Mouse (Mus musculus): ENCODE results near the gene Apoc4.
A peak's percentile ranks its signal among the peaks of the same experiment; 100 is the strongest.
"Not testable (repeated sequence)": the region's sequence is repeated elsewhere in the genome, so short reads cannot be mapped to it uniquely, and the experiment has no call there.

The Apoc4 gene

DNA sequence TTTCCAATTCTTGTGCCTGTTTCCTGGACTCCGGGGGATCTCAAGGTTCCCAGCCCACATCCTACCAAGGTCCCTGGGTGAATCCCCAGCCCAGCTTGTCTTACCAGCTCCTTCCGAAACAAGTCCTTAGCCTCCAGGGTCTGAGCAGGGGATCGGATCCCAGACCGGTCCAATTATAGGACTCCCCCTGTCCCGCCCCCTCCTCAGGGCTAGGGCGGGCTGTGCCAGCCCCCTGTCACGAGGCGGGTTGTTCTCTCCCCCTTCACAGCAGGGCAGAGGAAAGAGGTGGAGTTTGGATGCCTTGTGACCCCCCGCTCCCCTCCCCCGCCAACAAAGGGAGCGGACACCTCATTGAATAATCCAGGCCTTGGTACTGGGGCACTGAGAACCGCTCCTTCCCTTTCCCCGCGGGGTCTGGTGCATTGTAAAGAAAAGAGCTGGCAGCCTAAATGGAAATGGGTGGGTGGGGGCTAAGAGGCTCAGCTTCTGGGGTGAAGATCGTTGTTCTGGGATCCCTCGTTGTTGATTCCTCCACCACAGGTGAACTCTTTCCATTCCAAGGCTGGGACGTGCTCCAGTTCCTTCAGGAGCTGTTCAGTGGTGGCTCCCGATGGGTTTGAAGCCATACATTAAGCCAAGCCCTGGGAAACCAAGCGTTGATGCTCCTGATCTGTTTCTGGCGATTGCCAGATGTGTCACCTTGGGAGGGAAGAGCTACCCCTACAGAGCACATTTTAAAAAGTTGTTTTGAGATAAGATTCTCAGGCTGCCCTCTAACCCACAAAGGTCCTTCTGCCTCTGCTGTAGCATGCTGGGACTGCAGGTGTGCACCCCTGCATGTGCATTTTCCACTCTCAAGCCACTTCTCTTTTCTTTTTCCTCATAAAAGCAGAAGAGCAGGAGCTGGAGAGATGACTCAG is 17.9 kb upstream of the Apoc4 start, which contains the start of gene Apoe:
Gene Apoe, minus strand, starts transcription at position 282 of the 920 bp plus-strand sequence.
- DNase-seq (ENCODE audit: low spot score) = peak; percentile 49

DNA sequence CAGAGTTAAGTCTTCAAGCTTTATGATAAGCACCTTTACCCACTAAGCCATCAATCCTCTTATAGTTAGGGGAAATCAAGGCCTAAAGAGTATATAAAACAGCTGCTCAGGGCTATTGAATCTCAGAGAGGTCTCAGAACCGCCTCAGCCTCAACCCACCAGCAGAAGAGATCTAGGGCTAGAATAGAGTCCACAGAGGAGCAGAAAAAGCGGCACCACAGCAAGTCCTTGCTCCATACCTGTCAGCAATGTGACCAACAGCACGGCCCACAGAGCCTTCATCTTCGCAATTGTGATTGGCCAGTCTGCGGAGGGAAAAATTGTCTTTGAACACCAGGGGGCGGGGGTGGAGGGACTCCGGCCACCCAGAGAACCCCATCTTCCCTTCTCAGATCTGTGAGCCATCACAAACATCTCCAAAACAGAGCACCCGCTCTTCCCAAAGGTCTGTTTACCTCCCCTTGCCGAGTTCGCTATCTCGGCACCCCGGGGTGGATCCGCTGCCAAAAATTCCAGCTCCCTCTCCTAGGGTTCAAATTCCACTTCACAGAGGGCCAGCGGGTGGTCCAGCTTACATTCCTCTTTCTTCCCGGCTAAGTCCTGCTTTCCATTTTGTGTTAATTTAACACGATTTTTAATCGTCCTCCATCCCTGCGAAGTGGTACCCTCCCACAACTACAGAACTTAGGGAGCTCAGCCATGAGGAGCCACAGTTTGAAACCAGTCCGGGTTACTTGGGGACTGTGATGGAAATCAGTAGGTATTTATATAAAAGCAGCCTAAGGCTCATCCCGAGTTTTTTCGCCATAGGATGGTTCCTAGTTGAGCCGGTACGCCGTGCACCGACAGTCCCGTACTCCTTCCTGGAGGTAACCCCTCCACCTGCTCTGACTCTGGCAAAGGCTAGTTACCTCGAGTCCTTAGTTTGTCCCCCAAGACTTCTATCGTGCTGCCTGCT is 16.9 kb upstream of the Apoc4 start:
- peak; percentile 61 for DNase-seq (ENCODE audit: low spot score)

- no peak for DNase-seq (ENCODE audit: low spot score)
These were observed 15.1 kb upstream of the Apoc4 start for GRCm38 (mm10) chr7:19696336-19696873.

- DNase-seq (ENCODE audit: low spot score) = no peak
These were observed 14.6 kb upstream of the Apoc4 start for GRCm38 (mm10) chr7:19695881-19696280.

- DNase-seq (ENCODE audit: low spot score) = no peak
These were observed 13.9 kb upstream of the Apoc4 start for GRCm38 (mm10) chr7:19695213-19695594.

DNA sequence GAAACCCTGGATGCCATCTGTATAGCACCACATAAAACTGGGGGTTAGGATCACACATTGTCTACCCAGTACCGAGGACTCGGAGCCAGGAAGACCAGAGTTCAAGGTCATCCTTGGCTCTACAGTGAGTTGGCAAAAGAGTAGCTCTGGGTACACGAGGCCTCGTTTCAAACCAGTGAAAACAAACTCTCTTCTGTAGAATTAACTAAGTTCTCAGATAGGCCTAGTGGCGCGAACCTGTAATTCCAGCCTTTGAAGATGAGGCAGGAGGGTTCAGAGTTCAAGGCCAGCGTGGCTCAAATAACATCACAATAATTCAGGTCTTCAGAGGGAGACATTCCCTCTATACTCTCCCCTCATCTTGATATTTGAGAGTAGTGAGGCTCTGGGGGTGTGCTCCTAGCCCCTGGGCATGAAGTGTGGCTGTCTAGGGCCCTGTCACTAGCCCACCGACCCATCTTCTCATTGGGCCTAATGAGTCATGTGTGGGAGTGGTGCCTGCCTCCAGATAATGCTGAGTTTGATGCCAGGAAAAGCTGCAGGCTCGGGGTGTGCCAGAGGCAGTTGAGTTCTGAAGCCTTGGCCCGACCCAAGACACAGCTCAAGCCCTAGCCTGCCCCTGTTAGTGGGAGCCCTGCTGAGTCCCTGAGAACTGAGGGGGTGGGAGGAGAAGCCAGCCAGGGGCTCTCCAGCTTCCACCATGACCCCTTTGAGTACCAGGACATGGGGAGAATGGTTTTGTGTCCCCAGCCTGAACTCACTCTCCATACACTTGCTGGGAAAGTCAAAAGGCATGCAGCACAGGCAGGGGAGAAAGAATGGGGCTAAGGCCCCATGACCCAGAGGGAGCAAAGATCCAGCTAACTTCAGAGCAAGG is 13.3 kb upstream of the Apoc4 start:
- DNase-seq (ENCODE audit: low spot score) = no peak

DNA sequence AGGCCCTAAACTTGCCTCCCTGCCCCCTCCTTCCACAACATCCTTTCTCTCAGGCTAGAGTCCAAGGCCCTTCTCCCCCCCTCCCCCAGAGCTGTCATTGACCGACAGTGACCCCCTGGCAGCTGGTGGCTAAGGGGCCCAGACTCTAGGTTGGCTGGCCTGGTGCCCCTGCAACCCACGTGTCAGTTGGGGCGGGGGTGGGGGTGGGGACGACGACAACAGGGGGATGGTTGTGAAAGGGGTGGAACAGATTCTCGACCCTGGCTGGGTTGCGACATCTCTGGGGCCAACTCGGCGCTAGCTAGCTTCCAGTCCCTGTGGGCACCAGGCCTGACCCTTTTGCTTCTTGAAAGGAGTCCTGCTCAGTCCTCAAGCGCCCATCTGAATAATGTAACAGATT is 12.1 kb upstream of the Apoc4 start:
- peak; percentile 66 for DNase-seq (ENCODE audit: low spot score)

GRCm38 (mm10) chr7:19691873-19692865 is 10.9 kb upstream of the Apoc4 start, which contains the start of gene Apoc1:
Apoc1 (minus strand) TSS chr7:19692660.
- no peak for DNase-seq (ENCODE audit: low spot score)

- no peak for DNase-seq (ENCODE audit: low spot score)
These were observed 10.2 kb upstream of the Apoc4 start for GRCm38 (mm10) chr7:19691434-19691833.

GRCm38 (mm10) chr7:19690845-19691244 is 9.6 kb upstream of the Apoc4 start:
- no peak for DNase-seq (ENCODE audit: low spot score)

DNA sequence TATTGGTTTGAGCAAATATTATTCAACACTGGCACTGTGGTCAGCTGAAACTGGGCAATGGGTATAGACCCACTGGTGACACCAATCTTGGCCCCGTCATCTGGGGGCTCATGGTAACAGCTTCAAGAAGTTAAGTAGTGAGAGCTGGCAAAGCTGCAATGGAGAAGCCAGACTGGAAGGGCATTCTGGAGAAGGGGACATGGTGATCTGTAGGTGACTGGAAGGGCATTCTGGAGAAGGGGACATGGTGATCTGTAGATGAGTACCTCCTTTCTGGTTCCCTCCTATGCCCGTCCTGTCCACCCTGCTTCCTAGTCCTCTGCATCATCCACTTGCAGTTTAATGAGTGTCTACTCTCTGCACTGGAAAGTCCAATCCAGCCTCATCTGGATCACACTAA is 7.3 kb upstream of the Apoc4 start:
- DNase-seq (ENCODE audit: low spot score) = no peak

- DNase-seq (ENCODE audit: low spot score) = no peak
These were observed 6.8 kb upstream of the Apoc4 start for GRCm38 (mm10) chr7:19688101-19688500.

DNA sequence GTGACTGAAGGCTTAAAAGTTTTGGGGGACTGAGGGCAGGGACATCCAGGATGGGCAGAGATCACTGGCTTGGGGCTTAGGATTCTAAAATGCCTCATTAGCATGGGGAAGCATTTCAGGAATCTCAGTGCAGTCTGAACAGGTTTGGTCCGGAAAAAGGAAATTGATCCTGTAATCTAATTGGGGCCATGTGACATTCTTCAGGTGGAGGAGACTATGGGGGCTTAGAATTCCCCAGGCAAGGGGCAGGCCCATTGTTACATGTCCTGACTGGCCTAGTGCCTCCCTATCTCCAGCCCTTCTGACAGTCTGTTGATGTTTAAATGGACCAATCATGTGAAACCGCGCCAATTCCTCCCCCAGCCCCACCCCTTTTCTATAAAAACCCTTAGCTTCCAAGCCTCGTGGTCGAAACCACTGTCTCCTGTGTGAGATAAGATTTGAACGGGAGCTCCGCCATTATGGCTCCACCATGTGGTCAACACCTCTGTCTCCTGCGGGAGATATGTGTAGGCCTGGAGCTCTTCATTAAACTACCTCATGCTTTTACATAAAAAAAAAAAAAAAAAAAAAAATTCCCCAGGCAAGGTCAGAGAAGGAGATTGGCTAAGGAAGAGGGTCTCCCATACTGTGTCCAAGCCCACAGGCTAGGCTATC is 5.8 kb upstream of the Apoc4 start:
- not testable (repeated sequence) for DNase-seq (ENCODE audit: low spot score)

DNA sequence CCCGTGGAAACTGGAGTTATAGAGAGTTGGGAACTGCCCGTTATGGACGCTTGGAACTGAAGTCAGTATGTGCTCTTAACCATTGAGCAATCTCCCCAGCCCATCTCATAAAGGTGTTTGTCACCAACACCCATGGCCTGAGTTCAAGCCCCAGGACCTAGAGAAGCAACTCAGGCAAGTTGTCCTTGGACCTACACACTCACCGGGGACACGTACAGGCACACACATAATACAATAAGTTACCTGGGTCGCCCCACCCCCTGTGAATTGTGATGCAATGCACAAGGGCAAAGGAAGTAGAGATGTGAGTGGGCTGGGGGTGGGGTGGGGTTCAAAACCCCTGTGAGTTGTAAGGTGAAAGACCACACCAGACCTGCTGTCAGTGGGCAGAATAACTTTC is 5.2 kb upstream of the Apoc4 start:
- DNase-seq (ENCODE audit: low spot score) = no peak

DNA sequence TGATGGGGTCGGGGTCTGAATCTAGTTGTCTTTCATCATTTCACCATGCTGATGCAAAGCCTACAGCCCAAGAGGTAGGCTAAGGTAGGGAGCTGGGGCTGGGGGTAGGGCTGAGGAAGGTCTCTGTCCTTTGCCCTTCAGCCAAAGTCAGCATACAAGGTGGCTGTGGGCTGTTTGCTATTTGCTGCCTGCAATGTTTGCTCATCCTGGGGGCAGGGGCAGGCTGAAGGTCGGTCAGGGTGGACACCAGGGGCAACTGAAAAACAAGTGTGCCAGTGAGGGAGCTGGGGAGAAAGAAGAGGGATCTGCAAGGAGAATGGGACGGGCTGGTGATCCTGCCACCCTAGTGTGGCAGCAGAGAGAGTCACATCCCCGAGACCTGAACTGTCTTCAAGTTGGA is 4.1 kb upstream of the Apoc4 start:
- no peak for DNase-seq (ENCODE audit: low spot score)

- DNase-seq (ENCODE audit: low spot score) = no peak
These were observed 2.5 kb upstream of the Apoc4 start for GRCm38 (mm10) chr7:19683771-19684201.

DNA sequence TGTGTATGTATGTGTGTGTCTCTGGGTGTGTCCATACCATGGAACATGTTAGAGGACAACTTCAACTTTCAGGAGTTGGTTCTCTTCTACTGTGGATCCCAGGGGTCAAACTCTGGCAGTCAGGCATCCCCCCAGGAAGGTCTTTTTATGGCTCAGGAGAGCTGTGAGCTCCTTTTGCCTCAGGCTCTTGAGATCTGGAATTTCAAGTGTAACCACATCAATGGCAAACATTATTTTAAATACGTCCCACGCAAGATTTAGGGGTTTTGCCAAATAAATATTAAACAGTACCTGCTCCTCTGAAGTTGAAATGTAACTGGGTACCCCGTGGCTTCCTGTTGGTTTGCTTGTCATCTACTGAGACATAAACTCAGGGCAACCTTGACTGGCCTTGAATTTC is 1.7 kb upstream of the Apoc4 start:
- DNase-seq (ENCODE audit: low spot score) = no peak

DNA sequence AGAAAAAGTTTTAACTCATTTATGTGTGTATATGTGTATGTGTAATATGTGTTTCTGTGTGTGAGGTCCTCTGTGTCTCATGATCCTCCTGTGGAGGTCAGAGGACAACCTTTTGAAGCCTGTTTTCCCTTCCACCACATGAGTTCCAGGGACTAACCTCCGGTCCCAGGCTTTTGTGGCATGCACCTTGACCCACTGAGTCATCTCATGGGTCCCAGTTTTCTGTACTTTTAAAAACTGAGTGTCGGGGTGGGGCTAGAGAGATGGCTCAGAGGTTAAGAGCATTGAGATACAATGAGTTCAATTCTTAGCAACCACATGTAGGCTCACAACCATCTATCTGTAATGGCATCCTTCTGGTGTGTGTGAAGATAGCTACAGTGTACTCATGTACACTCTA is 577 bp downstream of the Apoc4 start:
- DNase-seq (ENCODE audit: low spot score) = no peak

DNA sequence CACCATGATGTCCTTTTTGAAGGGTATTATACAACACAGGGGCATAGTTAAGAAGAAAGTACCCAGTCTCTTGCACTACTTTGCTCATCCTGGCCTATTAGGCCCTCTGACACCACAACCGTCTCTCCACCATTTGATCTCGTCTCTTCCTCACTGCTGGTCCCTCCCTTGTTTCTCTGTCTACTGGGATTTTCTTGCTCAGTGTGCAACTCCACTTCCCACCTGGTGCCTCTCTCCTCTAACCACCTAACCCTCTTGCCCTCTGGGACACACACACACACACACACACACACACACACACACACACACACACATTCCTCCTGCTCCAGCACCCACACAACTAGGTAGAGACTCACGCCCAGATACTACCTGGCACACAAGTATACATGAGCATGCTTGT is 2.4 kb downstream of the Apoc4 start:
- no peak for DNase-seq (ENCODE audit: low spot score)

- DNase-seq (ENCODE audit: low spot score) = no peak
These were observed 3.4 kb downstream of the Apoc4 start, which contains the start of gene Apoc2 for GRCm38 (mm10) chr7:19677872-19678271. Apoc2 (minus strand) TSS chr7:19677941.
